Mouse (Mus musculus): ENCODE data around the gene Rfx2. TPM values are rescaled to one million over a fixed set of nuclear protein-coding genes. Genes with fewer than 3 reads are reported as not detected.

Gene Rfx2
- polyA plus RNA-seq, 1 experiment: 31.3 TPM

- H3K36me3 ChIP-seq (ENCODE audit: control insufficient read depth, insufficient read depth, low read length): peaks cover 3% of the 10 kb centered on the region; the same call in 1 of the 2 replicates
- no peak for DNase-seq
- no peaks in the 10 kb centered on the region for H3K27me3 ChIP-seq (ENCODE audit: control insufficient read depth, insufficient read depth, low read length)
- H3K4me1 ChIP-seq (replicated peaks; ENCODE audit: control insufficient read depth, insufficient read depth, low read length): peaks cover 10% of the 10 kb centered on the region; the same call in 1 of the 2 replicates
- TF ChIP-seq POLR2A (IDR thresholded peaks at IDR 0.05; ENCODE audit: control insufficient read depth, extremely low read depth, insufficient read depth, low read length, poor library complexity) (no peak), CTCF (IDR thresholded peaks at IDR 0.05; ENCODE audit: borderline replicate concordance, control insufficient read depth, extremely low read depth, insufficient read depth, low read length, poor library complexity) (no peak)
- no peak overlapping the region for H3K4me3 ChIP-seq (ENCODE audit: control insufficient read depth, insufficient read depth, low read length)
- WGBS: 96% methylated on average over 1 of the region's 1 CpGs
- no peak overlapping the region for H3K27ac ChIP-seq (ENCODE audit: control insufficient read depth, insufficient read depth, low read length)
Measured at GRCm38 (mm10) chr17:56805784-56806183, 25.0 kb downstream of the Rfx2 start.

DNA sequence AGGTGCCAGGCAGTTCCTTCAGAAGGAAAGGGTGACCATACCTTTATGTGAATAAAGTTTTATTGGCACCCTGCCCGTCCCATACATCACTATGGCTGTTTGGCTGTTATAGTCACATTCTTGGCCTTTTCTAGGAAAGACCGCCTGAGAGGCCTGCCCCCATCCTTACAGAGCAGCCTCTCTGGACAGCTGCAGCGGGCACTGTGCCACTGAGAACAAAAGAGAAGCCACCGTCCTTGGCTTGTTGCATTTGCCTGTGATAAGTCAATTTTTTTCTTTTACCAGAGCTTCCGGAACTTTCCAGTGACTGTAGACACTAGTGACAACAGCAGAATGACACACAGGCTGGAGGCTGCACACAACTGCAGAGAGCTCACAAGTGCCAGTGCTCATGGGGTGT is 25.9 kb downstream of the Rfx2 start:
- 90% methylated on average over 5 of the region's 5 CpGs for WGBS
- peaks cover 2% of the 10 kb centered on the region; the same call in 1 of the 2 replicates for H3K4me1 ChIP-seq (replicated peaks; ENCODE audit: control insufficient read depth, insufficient read depth, low read length)
- H3K27ac ChIP-seq (ENCODE audit: control insufficient read depth, insufficient read depth, low read length): no peak overlapping the region
- DNase-seq: no peak
- H3K27me3 ChIP-seq (ENCODE audit: control insufficient read depth, insufficient read depth, low read length): no peaks in the 10 kb centered on the region
- H3K4me3 ChIP-seq (ENCODE audit: control insufficient read depth, insufficient read depth, low read length): no peak overlapping the region
- TF ChIP-seq CTCF (IDR thresholded peaks at IDR 0.05; ENCODE audit: borderline replicate concordance, control insufficient read depth, extremely low read depth, insufficient read depth, low read length, poor library complexity) (no peak), POLR2A (IDR thresholded peaks at IDR 0.05; ENCODE audit: control insufficient read depth, extremely low read depth, insufficient read depth, low read length, poor library complexity) (no peak)
- H3K36me3 ChIP-seq (ENCODE audit: control insufficient read depth, insufficient read depth, low read length): peaks cover 3% of the 10 kb centered on the region; the same call in 1 of the 2 replicates

GRCm38 (mm10) chr17:56802065-56802464 is 28.7 kb downstream of the Rfx2 start:
- Histone ChIP-seq H3K27me3 (ENCODE audit: control insufficient read depth, insufficient read depth, low read length) (no peaks in the 10 kb centered on the region), H3K4me1 (replicated peaks; ENCODE audit: control insufficient read depth, insufficient read depth, low read length) (no peaks in the 10 kb centered on the region), H3K4me3 (ENCODE audit: control insufficient read depth, insufficient read depth, low read length) (no peak overlapping the region), H3K27ac (ENCODE audit: control insufficient read depth, insufficient read depth, low read length) (no peak overlapping the region), H3K36me3 (ENCODE audit: control insufficient read depth, insufficient read depth, low read length) (peaks cover 3% of the 10 kb centered on the region; the same call in 1 of the 2 replicates)
- 96% methylated on average over 8 of the region's 8 CpGs for WGBS
- no peak for TF ChIP-seq POLR2A (IDR thresholded peaks at IDR 0.05; ENCODE audit: control insufficient read depth, extremely low read depth, insufficient read depth, low read length, poor library complexity)
- TF ChIP-seq CTCF (IDR thresholded peaks at IDR 0.05; ENCODE audit: borderline replicate concordance, control insufficient read depth, extremely low read depth, insufficient read depth, low read length, poor library complexity): no peak
- DNase-seq: no peak

DNA sequence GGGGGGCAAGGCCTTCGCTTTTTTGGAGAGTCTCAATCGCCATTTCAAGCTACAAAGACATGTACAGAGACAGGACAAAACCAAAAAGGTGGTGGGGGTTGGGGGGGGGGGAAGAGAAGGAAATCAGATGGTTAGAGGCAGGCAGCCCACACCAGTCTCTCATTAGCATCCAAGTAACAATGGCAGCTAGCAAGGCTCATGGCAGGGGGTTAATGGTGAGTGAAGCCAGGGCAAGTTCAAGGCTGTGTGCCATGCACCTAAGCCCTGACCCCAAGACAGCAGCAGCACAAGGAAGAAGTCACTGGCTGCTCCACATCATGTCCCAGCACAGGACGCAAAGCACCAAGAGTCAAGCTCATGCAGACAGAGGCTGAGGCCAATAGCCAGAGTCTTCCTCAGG is 31.5 kb downstream of the Rfx2 start:
- WGBS: 91% methylated on average over 3 of the region's 3 CpGs
- DNase-seq: no peak
- TF ChIP-seq POLR2A (IDR thresholded peaks at IDR 0.05; ENCODE audit: control insufficient read depth, extremely low read depth, insufficient read depth, low read length, poor library complexity): no peak
- TF ChIP-seq CTCF (IDR thresholded peaks at IDR 0.05; ENCODE audit: borderline replicate concordance, control insufficient read depth, extremely low read depth, insufficient read depth, low read length, poor library complexity): no peak
- Histone ChIP-seq H3K36me3 (ENCODE audit: control insufficient read depth, insufficient read depth, low read length) (peaks cover 3% of the 10 kb centered on the region; the same call in 1 of the 2 replicates), H3K4me1 (replicated peaks; ENCODE audit: control insufficient read depth, insufficient read depth, low read length) (no peaks in the 10 kb centered on the region), H3K27ac (ENCODE audit: control insufficient read depth, insufficient read depth, low read length) (no peak overlapping the region), H3K27me3 (ENCODE audit: control insufficient read depth, insufficient read depth, low read length) (no peaks in the 10 kb centered on the region), H3K4me3 (ENCODE audit: control insufficient read depth, insufficient read depth, low read length) (no peak overlapping the region)

DNA sequence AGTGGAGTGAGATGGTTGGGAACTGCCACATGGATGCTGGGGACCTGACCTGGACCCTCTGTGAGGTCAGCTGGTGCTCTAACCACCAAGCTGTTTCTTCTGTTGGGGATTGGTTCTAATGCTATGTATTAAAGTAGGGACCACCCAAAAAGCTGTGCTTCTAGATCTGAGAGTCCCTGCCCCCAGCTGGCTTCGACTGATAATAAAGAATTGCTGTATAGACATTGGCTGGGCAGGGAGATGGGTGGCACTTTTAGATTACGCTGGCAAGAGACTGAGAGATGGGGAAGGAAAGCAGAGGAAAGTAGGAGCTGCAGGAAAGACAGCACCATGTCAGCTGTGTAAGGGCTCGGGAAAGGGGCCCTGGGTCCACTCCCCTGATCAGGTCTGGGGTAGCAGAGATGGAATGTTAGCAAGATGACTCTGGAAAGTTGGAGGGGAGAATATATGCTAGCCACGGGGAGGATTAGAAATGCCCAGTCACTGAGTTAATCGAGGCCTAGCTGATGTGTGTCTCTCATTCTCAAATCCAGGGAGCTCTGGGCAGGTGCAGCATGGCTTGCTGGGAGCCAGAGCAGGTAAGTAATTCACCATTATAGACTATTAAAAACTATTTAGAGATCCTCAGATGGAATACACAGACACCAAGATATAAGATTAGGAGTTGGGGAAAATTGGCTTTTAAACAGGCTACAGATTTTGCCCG is 37.0 kb downstream of the Rfx2 start:
- Histone ChIP-seq H3K4me1 (replicated peaks; ENCODE audit: control insufficient read depth, insufficient read depth, low read length) (no peaks in the 10 kb centered on the region), H3K36me3 (ENCODE audit: control insufficient read depth, insufficient read depth, low read length) (no peaks in the 10 kb centered on the region), H3K27me3 (ENCODE audit: control insufficient read depth, insufficient read depth, low read length) (no peaks in the 10 kb centered on the region), H3K4me3 (ENCODE audit: control insufficient read depth, insufficient read depth, low read length) (no peak overlapping the region), H3K27ac (ENCODE audit: control insufficient read depth, insufficient read depth, low read length) (no peak overlapping the region)
- TF ChIP-seq POLR2A (IDR thresholded peaks at IDR 0.05; ENCODE audit: control insufficient read depth, extremely low read depth, insufficient read depth, low read length, poor library complexity): no peak
- TF ChIP-seq CTCF (IDR thresholded peaks at IDR 0.05; ENCODE audit: borderline replicate concordance, control insufficient read depth, extremely low read depth, insufficient read depth, low read length, poor library complexity): no peak
- DNase-seq: no peak
- 93% methylated on average over 6 of the region's 6 CpGs for WGBS

- TF ChIP-seq CTCF (IDR thresholded peaks at IDR 0.05; ENCODE audit: borderline replicate concordance, control insufficient read depth, extremely low read depth, insufficient read depth, low read length, poor library complexity): no peak
- no peak for TF ChIP-seq POLR2A (IDR thresholded peaks at IDR 0.05; ENCODE audit: control insufficient read depth, extremely low read depth, insufficient read depth, low read length, poor library complexity)
- WGBS: 96% methylated on average over 3 of the region's 3 CpGs
- H3K4me1 ChIP-seq (replicated peaks; ENCODE audit: control insufficient read depth, insufficient read depth, low read length): no peaks in the 10 kb centered on the region
- no peak overlapping the region for H3K27ac ChIP-seq (ENCODE audit: control insufficient read depth, insufficient read depth, low read length)
- no peaks in the 10 kb centered on the region for H3K36me3 ChIP-seq (ENCODE audit: control insufficient read depth, insufficient read depth, low read length)
- DNase-seq: no peak
- no peak overlapping the region for H3K4me3 ChIP-seq (ENCODE audit: control insufficient read depth, insufficient read depth, low read length)
- no peaks in the 10 kb centered on the region for H3K27me3 ChIP-seq (ENCODE audit: control insufficient read depth, insufficient read depth, low read length)
Measured at GRCm38 (mm10) chr17:56792588-56792987, 38.2 kb downstream of the Rfx2 start.
